Mouse (Mus musculus): ENCODE data around the gene Lmbr1. TPM values are rescaled to one million over a fixed set of nuclear protein-coding genes. Genes with fewer than 3 reads are reported as not detected.

Gene Lmbr1
- polyA plus RNA-seq, 1 experiment from 2014 or later: 25.4 TPM

GRCm38 (mm10) chr5:29196264-29196658 lies 181.9 kb downstream of the Lmbr1 start:
- Histone ChIP-seq H3K27me3 (replicated peaks; ENCODE audit: control insufficient read depth, insufficient read depth, low read length) (no peaks in the 10 kb centered on the region), H3K36me3 (ENCODE audit: control insufficient read depth, insufficient read depth, low read length) (no peaks in the 10 kb centered on the region), H3K4me1 (ENCODE audit: control insufficient read depth, insufficient read depth, low read length) (peaks cover 4% of the 10 kb centered on the region; the same call in 1 of the 2 replicates), H3K9me3 (replicated peaks; ENCODE audit: control insufficient read depth, low read length) (no peaks in the 10 kb centered on the region), H3K4me3 (ENCODE audit: low read depth, low read length) (peak overlapping the region; percentile 57), H3K4me2 (ENCODE audit: low read length) (peak overlapping the region; percentile 71), H3K9ac (ENCODE audit: low read length) (peak overlapping the region; percentile 84), H3K27ac (ENCODE audit: low read depth, low read length) (peak overlapping the region; percentile 55)
- DNase-seq (ENCODE audit: low spot score): no peak
- 6% methylated on average over 12 of the region's 12 CpGs for WGBS
- ATAC-seq: peak; percentile 36

GRCm38 (mm10) chr5:29195570-29196263 lies 182.5 kb downstream of the Lmbr1 start, which contains the start of gene Rnf32:
Gene Rnf32 (plus strand): TSS chr5:29195992.
- Histone ChIP-seq H3K9ac (ENCODE audit: low read length) (peak within 1 kb of the TSS; percentile 84), H3K4me1 (ENCODE audit: control insufficient read depth, insufficient read depth, low read length) (peaks cover 4% of the 10 kb centered on the region; the same call in 1 of the 2 replicates), H3K27me3 (replicated peaks; ENCODE audit: control insufficient read depth, insufficient read depth, low read length) (no peaks in the 10 kb centered on the region), H3K9me3 (replicated peaks; ENCODE audit: control insufficient read depth, low read length) (no peaks in the 10 kb centered on the region), H3K4me3 (ENCODE audit: low read depth, low read length) (peak within 1 kb of the TSS; percentile 57), H3K4me2 (ENCODE audit: low read length) (peak within 1 kb of the TSS; percentile 71), H3K36me3 (ENCODE audit: control insufficient read depth, insufficient read depth, low read length) (no peaks in the 10 kb centered on the region), H3K27ac (ENCODE audit: low read depth, low read length) (peak within 1 kb of the TSS; percentile 80)
- peak; percentile 97 for DNase-seq (ENCODE audit: low spot score)
- ATAC-seq: peak; percentile 97
- WGBS: under 1% methylated on average over 62 of the region's 70 CpGs

GRCm38 (mm10) chr5:29195231-29195569 lies 183.0 kb downstream of the Lmbr1 start:
- H3K4me1 ChIP-seq (ENCODE audit: control insufficient read depth, insufficient read depth, low read length): peaks cover 4% of the 10 kb centered on the region; the same call in 1 of the 2 replicates
- H3K4me2 ChIP-seq (ENCODE audit: low read length): peak overlapping the region; percentile 71
- no peak for DNase-seq (ENCODE audit: low spot score)
- no peaks in the 10 kb centered on the region for H3K9me3 ChIP-seq (replicated peaks; ENCODE audit: control insufficient read depth, low read length)
- peak overlapping the region; percentile 84 for H3K9ac ChIP-seq (ENCODE audit: low read length)
- no peak for ATAC-seq
- H3K27ac ChIP-seq (ENCODE audit: low read depth, low read length): peak overlapping the region; percentile 80
- no peaks in the 10 kb centered on the region for H3K36me3 ChIP-seq (ENCODE audit: control insufficient read depth, insufficient read depth, low read length)
- peak overlapping the region; percentile 57 for H3K4me3 ChIP-seq (ENCODE audit: low read depth, low read length)
- under 1% methylated on average over 9 of the region's 9 CpGs for WGBS
- H3K27me3 ChIP-seq (replicated peaks; ENCODE audit: control insufficient read depth, insufficient read depth, low read length): no peaks in the 10 kb centered on the region

GRCm38 (mm10) chr5:29186798-29187197 lies 191.4 kb downstream of the Lmbr1 start:
- Histone ChIP-seq H3K4me1 (ENCODE audit: control insufficient read depth, insufficient read depth, low read length) (no peaks in the 10 kb centered on the region), H3K4me2 (ENCODE audit: low read length) (no peak overlapping the region), H3K4me3 (ENCODE audit: low read depth, low read length) (no peak overlapping the region), H3K9me3 (replicated peaks; ENCODE audit: control insufficient read depth, low read length) (no peaks in the 10 kb centered on the region), H3K27me3 (replicated peaks; ENCODE audit: control insufficient read depth, insufficient read depth, low read length) (no peaks in the 10 kb centered on the region), H3K9ac (ENCODE audit: low read length) (no peak overlapping the region), H3K36me3 (ENCODE audit: control insufficient read depth, insufficient read depth, low read length) (no peaks in the 10 kb centered on the region), H3K27ac (ENCODE audit: low read depth, low read length) (no peak overlapping the region)
- DNase-seq (ENCODE audit: low spot score) (no peak), ATAC-seq (no peak)
- WGBS: 88% methylated on average over 5 of the region's 5 CpGs

Small RNA genes lying within 50 kb of the gene (microRNA-seq; reads per million reads assigned to microRNA genes)
- not detected for gene Gm23801

Other genes starting within 250 kb of the Lmbr1 start
- 17.4 and 19.4 TPM in 2 replicates for gene Rnf32, start 182.4 kb downstream of the Lmbr1 start, polyA plus RNA-seq (2014; fragmentation: Nextera tagmentation; extraction: Ambion mirVana)
- gene Nom1, start 56.3 kb upstream of the Lmbr1 start, polyA plus RNA-seq (2014; fragmentation: Nextera tagmentation; extraction: Ambion mirVana): 17.3 and 19.1 TPM in 2 replicates
- not detected in 2 replicates for gene Mnx1, start 100.1 kb upstream of the Lmbr1 start, polyA plus RNA-seq (2014; fragmentation: Nextera tagmentation; extraction: Ambion mirVana)
- gene Ube3c, start 190.9 kb upstream of the Lmbr1 start, polyA plus RNA-seq (2014; fragmentation: Nextera tagmentation; extraction: Ambion mirVana): 20.4 and 24.9 TPM in 2 replicates